Mouse (Mus musculus): ENCODE results near the gene Gm19345. TPM values are rescaled to one million over a fixed set of nuclear protein-coding genes. Genes with fewer than 3 reads are reported as not detected.

Gene Gm19345
- 17.1 and 18.8 TPM in 2 replicates for polyA plus RNA-seq (2012; rRNA removed)

DNA sequence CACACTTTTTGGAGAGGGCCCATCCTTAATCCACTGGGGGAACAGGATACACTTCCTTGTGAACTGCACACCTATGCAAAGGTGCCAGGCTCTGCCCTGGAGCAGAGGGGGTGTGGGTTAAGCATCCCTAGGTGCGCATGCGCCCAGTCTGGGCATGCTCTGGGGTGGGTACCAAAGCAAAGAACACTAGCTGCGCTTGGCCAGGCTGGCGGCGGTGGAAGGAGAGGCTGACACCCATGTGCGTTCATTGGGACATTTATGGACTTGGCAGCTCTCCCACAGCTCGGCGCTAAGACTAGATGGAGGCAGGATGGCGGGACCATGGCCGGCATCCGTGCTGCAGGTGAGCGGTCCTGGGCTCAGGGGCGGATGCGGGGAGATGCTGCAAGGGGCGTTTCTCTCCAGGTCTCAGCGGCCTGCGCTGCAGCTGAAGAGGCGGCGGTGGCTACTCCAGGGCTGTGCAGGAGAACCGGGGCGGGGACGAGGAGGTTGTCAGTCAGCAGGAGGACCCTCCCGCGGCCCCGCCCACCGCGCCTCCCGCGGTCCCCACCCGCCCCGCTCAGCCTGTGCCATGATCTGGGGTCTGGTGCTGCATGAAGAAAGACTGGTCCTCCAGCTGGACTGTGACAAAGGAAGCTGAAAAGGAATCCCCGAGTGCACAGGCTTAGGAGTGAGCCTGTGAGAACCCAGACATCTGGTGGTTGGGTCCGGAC is at the start of gene Gm19345:
Gm19345 (plus strand) TSS at position 146 of the 713 bp plus-strand sequence.
- TF ChIP-seq POLR2A (IDR thresholded peaks at IDR 0.05; ENCODE audit: borderline replicate concordance, extremely low read depth, insufficient read depth, insufficient read length, poor library complexity, severe bottlenecking) (no peak), CTCF (IDR thresholded peaks at IDR 0.05; ENCODE audit: borderline replicate concordance, extremely low read depth, insufficient read depth, insufficient read length) (no peak)

DNA sequence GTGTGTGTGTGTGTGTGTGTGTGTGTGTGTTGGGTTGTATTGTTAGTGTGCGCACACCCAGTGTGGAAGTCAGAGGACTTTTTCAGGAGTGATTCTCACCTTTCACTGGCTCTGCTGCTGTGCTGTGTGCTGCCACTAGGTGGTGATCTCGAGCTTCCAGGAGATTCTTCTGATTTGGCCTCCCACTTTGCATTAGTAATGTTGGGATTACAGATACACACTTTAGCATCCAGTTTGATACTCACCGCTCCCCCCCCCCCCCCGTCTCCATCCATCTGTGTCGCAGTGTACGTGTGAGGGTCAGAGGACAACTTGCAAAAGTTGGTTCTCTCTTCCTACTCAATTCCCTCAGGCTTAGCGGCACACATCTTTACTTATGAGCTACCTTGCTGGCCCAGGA is 48.8 kb upstream of the Gm19345 start:
- DNase-seq (ENCODE audit: low read depth) = peak; percentile 51
- TF ChIP-seq POLR2A (IDR thresholded peaks at IDR 0.05; ENCODE audit: borderline replicate concordance, extremely low read depth, insufficient read depth, insufficient read length, poor library complexity, severe bottlenecking) = no peak
- TF ChIP-seq CTCF (IDR thresholded peaks at IDR 0.05; ENCODE audit: borderline replicate concordance, extremely low read depth, insufficient read depth, insufficient read length) = peak; percentile 94

More for the DNA sequence above, at the start of gene Gm19345:
- peak; percentile 74 for DNase-seq (ENCODE audit: low read depth)

DNA sequence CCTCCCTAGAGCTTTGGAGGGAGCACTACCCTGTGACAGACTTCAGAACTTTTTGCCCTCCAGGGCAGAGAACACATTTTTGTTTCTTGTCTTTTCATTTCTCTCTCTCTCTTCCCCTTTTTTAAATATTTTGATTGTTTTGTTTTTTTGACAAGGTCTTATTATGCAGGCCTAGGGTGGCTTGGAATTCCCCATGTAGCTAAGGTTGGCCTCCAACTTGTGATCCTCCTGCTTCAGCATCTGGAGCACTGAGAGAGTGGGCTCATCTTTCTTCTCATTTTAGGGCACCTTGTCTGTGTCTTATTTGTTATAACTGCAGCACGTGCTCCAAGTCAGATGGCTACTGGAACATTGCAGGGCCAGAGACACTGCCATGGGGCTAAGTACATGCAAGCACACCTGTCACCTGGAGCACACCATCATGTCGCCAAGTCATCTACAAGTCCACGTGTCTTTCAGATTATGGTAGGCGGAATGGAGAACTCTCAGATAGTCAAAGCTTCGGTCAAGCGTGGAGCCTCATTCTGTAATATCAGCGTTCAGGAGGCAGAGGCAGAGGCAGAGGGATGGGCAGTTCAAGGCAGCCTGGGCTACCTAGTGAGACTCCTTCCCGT is 45.3 kb upstream of the Gm19345 start:
- no peak for TF ChIP-seq CTCF (IDR thresholded peaks at IDR 0.05; ENCODE audit: borderline replicate concordance, extremely low read depth, insufficient read depth, insufficient read length)
- no peak for DNase-seq (ENCODE audit: low read depth)

DNA sequence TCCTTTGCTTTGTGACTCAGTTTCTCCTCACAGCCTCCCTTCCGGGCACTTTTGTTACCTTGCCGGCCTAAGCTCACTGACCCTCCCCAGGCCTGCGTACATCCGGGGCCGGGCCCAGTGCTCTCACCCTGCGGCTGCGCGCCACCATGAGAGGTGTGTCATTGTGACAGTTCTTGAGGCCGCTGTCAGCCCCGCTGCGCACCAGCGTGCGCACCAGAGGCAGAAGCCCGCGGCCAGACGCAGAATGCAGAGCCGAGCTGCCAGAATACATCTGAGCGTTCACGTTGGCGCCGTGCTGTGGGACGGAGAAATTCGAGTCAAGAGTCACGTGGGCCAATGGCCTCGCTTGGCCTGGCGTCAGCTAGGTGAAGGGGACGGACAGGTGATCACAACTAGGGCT is 42.4 kb upstream of the Gm19345 start:
- no peak for TF ChIP-seq CTCF (IDR thresholded peaks at IDR 0.05; ENCODE audit: borderline replicate concordance, extremely low read depth, insufficient read depth, insufficient read length)
- TF ChIP-seq POLR2A (IDR thresholded peaks at IDR 0.05; ENCODE audit: borderline replicate concordance, extremely low read depth, insufficient read depth, insufficient read length, poor library complexity, severe bottlenecking) = no peak
- DNase-seq (ENCODE audit: low read depth) = peak; percentile 32

DNA sequence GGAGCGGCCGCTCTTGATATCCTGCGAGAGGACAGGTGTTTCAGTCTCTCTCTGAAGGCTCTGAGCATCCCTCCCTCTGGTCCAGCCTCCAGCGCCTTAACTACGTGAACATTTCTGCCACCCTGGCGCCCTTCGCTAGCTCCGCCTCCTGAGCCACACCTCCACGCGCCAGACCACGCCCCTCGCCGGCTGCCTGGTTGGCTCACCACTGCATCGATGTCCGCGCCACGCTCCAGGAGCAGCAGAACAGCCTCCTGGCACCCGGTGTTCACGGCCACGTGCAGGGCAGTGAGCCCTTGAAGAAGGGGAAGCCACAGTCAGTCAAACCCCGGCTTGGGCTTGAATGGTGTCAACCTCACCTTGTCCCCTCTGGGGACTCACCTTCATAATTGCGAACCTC is 40.7 kb upstream of the Gm19345 start:
- DNase-seq (ENCODE audit: low read depth) = peak; percentile 48
- TF ChIP-seq CTCF (IDR thresholded peaks at IDR 0.05; ENCODE audit: borderline replicate concordance, extremely low read depth, insufficient read depth, insufficient read length) = no peak

DNA sequence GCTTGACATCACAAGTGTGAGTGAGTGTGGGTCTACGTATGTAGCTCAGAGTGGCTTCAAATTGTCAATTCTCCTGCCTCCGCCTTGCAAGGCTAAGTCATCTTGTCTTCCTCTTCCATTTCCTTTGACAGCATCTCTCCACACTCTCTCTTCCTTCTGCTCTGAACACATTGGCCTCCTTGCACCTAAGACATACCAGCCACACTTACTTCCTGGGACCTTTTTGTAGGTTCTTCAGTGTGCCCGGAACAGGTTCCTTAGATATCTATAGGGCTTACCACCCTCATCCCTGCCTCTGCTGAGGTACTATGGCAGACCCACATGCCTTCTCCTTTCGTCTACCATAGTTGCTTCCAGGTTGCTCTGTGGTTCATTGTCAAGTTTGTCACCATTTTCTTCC is 38.6 kb upstream of the Gm19345 start:
- no peak for TF ChIP-seq CTCF (IDR thresholded peaks at IDR 0.05; ENCODE audit: borderline replicate concordance, extremely low read depth, insufficient read depth, insufficient read length)
- TF ChIP-seq POLR2A (IDR thresholded peaks at IDR 0.05; ENCODE audit: borderline replicate concordance, extremely low read depth, insufficient read depth, insufficient read length, poor library complexity, severe bottlenecking) = no peak
- no peak for DNase-seq (ENCODE audit: low read depth)

DNA sequence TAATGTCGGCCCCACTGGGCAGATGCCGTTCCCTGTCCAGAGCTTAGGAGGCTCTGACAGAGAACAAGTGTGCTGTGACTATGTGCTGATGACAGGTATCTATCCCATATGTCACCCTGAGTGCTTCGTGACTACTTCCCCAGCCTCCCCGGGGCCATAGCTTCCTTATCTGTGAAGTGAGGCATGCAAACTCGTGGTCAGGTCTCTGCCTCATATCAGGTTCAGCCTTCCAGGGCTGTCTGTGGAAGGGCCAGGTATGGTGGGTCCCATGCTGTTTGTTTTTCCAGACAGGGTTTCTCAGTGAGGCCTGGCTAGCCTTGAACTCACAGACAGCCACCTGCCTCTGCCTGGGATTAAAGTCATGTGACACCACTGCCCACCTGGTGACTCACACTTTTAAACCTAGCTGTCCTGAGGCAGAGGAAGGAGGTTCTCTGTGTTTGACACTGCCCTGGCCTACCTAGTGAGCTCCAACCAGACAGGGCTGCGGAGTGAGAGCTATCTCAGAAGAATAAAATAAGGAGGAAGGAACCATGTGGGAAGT is 38.2 kb upstream of the Gm19345 start:
- no peak for DNase-seq (ENCODE audit: low read depth)
- no peak for TF ChIP-seq CTCF (IDR thresholded peaks at IDR 0.05; ENCODE audit: borderline replicate concordance, extremely low read depth, insufficient read depth, insufficient read length)
- no peak for TF ChIP-seq POLR2A (IDR thresholded peaks at IDR 0.05; ENCODE audit: borderline replicate concordance, extremely low read depth, insufficient read depth, insufficient read length, poor library complexity, severe bottlenecking)

DNA sequence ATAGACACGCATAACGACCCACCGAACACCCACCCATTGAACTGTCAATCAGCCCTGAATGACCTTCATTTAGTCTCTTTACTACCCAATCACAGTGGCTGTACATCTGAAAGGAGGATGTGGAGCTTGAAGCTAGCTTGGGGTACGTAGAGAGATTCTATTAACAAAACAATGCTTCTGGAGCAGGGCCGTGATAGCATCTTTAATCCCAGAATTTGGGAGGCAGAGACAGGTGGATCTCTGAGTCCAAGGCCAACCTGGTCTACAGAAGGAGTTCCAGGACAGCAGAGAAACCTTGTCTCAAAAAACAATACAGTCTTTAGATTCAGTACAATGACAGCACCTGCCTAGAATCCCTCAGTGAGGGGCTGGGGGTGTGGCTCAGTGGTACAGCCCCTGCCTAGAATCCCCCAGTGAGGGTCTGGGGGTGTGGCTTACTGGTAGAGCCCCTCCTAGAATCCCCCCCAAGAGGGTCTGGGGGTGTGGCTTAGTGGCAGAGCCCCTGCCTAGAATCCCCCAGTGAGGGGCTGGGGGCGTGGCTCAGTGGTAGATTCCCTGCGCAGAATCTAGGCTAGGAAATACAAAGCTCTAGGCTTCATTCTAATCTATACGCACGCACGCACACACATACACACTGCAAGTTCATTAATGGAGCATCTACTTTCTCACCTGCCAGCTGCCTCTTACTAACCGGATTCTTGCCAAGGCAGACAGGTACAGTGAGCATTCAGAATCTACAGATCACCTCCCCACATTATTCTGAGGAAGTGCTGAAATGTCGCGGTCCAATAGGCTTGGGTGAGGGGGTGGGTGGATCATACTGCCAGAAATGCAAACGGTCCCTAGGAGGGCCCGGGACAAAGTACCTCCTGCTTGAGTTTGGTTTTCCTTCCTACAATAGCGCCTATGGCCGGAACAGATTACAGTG is 36.2 kb upstream of the Gm19345 start:
- TF ChIP-seq POLR2A (IDR thresholded peaks at IDR 0.05; ENCODE audit: borderline replicate concordance, extremely low read depth, insufficient read depth, insufficient read length, poor library complexity, severe bottlenecking) = no peak
- TF ChIP-seq CTCF (IDR thresholded peaks at IDR 0.05; ENCODE audit: borderline replicate concordance, extremely low read depth, insufficient read depth, insufficient read length) = no peak
- DNase-seq (ENCODE audit: low read depth) = peak; percentile 7

DNA sequence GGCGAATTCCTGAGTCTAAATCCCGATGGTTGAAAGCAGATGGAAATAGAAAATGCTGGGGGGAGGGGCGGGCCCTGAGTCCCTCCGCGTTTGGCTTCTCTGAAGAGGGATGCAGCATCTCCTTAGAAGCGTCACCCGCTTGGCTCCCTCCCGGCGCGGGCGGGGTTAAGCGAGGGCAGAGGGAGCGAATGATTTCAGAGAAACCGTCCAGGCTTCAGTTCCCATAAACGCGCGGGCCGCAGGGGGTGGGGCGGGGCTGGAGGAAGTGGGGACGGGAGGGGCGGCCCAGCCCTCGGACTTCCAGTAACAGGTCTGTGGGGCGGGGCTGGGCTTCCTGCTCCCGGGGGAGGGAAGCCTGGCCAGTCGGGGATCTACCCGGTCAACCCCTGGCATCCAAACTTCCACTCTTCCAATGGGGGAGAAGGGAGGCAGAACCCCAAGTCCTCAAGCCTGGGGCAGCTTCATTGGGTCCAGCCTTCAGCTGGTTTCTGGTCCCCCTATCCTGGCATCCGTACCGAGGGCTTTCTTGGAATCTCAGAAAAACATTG is 35.5 kb upstream of the Gm19345 start:
- peak; percentile 62 for DNase-seq (ENCODE audit: low read depth)
- TF ChIP-seq POLR2A (IDR thresholded peaks at IDR 0.05; ENCODE audit: borderline replicate concordance, extremely low read depth, insufficient read depth, insufficient read length, poor library complexity, severe bottlenecking) = no peak
- no peak for TF ChIP-seq CTCF (IDR thresholded peaks at IDR 0.05; ENCODE audit: borderline replicate concordance, extremely low read depth, insufficient read depth, insufficient read length)

DNA sequence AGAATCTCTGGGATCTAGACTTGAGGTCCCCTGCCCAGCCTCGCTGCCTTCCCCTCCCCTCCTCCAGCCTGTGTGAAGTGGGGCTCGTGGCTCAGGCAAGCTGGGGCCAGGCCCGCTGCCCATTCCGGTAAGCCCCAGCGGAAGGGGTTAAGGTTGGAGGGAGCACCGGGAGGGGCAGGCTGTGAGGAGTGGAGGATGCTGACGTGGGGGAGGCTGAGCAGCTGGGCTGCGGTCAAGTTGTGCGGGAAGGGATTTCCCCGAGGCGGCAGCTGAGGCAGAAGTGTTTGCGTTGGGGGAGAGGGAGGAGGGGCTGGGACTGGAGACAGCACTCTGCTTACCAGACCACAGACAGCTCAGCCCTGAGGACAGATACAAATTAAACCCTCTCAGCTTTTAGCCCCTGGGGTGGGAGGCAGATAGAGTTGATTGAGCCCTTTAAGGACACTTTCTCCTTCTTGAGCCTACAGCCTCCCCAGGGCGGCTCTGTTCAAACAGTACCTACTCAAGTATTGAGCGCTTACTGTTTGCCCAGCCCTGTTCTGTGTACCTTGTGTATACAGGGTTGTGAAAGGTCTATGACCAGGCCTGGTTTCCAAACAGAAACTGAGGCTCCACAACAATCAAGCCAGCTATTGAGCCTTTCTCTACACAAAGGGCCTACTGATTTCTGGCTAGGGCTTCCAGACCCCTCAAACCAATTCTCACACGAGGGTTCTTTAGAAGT is 34.3 kb upstream of the Gm19345 start:
- TF ChIP-seq CTCF (IDR thresholded peaks at IDR 0.05; ENCODE audit: borderline replicate concordance, extremely low read depth, insufficient read depth, insufficient read length) (no peak), POLR2A (IDR thresholded peaks at IDR 0.05; ENCODE audit: borderline replicate concordance, extremely low read depth, insufficient read depth, insufficient read length, poor library complexity, severe bottlenecking) (no peak)
- DNase-seq (ENCODE audit: low read depth) = peak; percentile 74
